Mouse (Mus musculus) layer of hippocampus, adult 18-20 months (tissue): ENCODE measurements around the gene Pxmp2. TPM values are rescaled to one million over a fixed set of nuclear protein-coding genes. Genes with fewer than 3 reads are reported as not detected.

Experiments used
- DNase-seq, 2 experiments: peaks; one replicate each; pipeline ENCODE4 v3.0.0; 2022; ENCODE audit warnings: low spot score in 2 of 2
- total RNA-seq, 2 experiments: library from RNA; stranded (reverse); gene quantifications; 2 replicates each; pipeline ENCODE4 v1.2.3; 2021

Gene Pxmp2
- total RNA-seq, 2 experiments from 2014 or later: 11.5 to 15.5 TPM

- no peak for DNase-seq
Measured at GRCm38 (mm10) chr5:110231638-110232037, 54.3 kb downstream of the Pxmp2 start.

GRCm38 (mm10) chr5:110230780-110231461 is 55.1 kb downstream of the Pxmp2 start, which contains the start of gene Ankle2:
TSS of gene Ankle2 (plus strand) at chr5:110231004.
- peak; percentile 85 to 93 for DNase-seq

GRCm38 (mm10) chr5:110230401-110230779 is 55.6 kb downstream of the Pxmp2 start:
- no peak for DNase-seq

DNA sequence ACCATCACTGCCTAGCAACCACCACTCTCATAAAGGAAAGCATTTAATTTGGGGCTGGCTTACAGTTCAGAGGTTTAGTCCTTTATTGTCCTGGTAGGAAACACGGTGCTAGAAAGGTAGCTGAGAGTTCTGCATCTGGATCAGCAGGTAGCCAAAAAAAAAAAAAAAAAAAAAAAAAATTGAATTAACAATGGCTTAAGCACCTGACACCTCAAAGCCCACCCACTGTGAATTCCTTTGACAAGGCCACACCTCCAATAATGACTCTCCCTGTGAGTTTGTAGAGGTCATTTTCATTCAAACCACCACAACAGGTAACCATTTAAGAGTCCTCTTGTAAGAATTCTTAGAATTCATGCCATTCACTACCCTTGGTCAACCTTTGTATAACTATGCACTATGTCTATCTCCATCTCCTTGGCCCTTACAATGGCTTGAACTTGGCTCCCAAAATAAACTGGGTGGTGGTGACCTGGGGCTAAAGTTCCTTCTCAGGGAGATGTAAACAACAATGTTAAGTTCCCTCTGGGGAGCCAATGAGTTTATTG is 58.6 kb downstream of the Pxmp2 start:
- no peak for DNase-seq

DNA sequence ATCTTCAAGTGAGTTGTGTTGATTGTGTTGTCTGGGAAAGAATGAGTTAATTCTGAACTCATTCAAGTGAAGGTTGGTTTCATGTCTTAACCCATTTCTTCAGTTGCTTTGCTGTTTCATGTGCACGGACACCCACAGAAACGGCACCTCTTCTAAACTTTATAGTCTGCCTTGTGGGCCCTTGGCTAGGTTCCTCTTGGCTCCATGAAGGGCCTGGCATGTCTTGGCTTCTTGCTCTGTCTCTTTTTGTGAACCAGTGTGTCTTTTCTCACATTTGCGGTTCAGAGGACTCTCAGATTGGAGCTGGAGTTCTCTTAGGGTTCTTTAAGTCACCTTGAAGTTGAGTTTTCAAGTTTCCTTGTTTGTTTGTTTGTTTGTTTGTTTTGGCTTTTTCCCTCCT is 60.9 kb downstream of the Pxmp2 start:
- DNase-seq: no peak

Other genes starting within 250 kb of the Pxmp2 start
- 10 to 100 TPM in 1 of 2 experiments, 1 to 10 TPM in 1; 9.5 to 12.9 TPM for gene Gm17655, start 213.7 kb downstream of the Pxmp2 start, total RNA-seq
- under 1 TPM; 0.40 to 0.43 TPM for gene Gm35315, start 191.8 kb downstream of the Pxmp2 start, total RNA-seq
- 1 to 10 TPM; 5.0 to 5.1 TPM for gene Plcxd1, start 186.2 kb downstream of the Pxmp2 start, total RNA-seq
- gene Gtpbp6, start 178.0 kb downstream of the Pxmp2 start, total RNA-seq: 10 to 100 TPM; 77.8 to 81.5 TPM
- gene Zfp605, start 176.1 kb downstream of the Pxmp2 start, total RNA-seq: 10 to 100 TPM; 15.3 to 16.2 TPM
- gene Chfr, start 150.3 kb downstream of the Pxmp2 start, total RNA-seq: 10 to 100 TPM; 37.3 to 46.6 TPM
- gene Golga3, start 109.5 kb downstream of the Pxmp2 start, total RNA-seq: 10 to 100 TPM; 47.9 to 49.6 TPM
- 10 to 100 TPM; 43.5 to 48.0 TPM for gene Ankle2, start 55.2 kb downstream of the Pxmp2 start, total RNA-seq
- 10 to 100 TPM; 52.7 to 60.8 TPM for gene Pgam5, start 16.3 kb downstream of the Pxmp2 start, total RNA-seq
- 1 to 10 TPM; 1.1 to 1.5 TPM for gene Pole, start 120 bp upstream of the Pxmp2 start, total RNA-seq
- gene P2rx2, start 57.0 kb upstream of the Pxmp2 start, total RNA-seq: not detected
- not detected for gene Lrcol1, start 58.5 kb upstream of the Pxmp2 start, total RNA-seq
- 10 to 100 TPM; 81.1 to 88.2 TPM for gene Fbrsl1, start 162.3 kb upstream of the Pxmp2 start, total RNA-seq